Mouse (Mus musculus) ES-Bruce4 (cell line): ENCODE results near the gene Map2k1.

ENCODE experiments used
- EP300 ChIP-seq: IDR thresholded peaks from 2 replicates; pipeline ENCODE4 v1.6.1; 2011; ENCODE audit warnings: low read depth, low read length; ENCODE audit not compliant: insufficient read depth
- POLR2A ChIP-seq: IDR thresholded peaks from one replicate; pipeline ENCODE4 v1.8.1; 2011; ENCODE audit warnings: low read length; ENCODE audit not compliant: insufficient read depth

DNA sequence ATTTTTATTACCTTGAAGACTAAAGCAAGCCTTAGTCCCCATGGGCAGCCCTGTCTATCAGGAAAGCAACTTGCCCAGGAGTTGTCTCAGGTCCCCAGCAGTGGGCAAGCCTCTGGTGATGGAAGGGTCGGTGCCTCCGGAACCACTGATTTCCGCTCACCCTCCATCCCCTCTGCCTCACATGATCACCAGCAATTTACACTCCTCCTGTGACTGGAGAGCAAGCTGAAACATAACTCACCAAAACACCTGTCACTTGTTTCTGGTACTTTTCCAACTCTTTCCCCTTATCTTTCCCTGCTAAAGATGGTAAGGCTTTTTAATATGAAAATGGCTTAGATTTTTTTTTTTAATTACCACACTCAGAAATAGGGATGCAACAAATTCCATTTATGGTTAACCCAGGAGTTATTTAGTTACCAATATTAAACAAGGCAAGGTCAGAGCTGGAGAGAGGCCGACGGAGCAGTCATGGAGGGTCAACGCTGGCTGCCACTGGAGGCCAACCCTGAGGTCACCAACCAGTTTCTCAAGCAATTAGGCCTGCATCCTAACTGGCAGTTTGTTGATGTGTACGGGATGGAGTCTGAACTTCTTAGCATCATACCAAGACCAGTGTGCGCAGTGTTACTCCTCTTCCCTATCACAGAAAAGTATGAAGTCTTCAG lies 18.5 kb downstream of the Map2k1 start, which contains the start of gene Uchl4:
- TF ChIP-seq POLR2A (no peak), EP300 (no peak)
